Mouse (Mus musculus): ENCODE measurements around the gene Abca8a. TPM values are rescaled to one million over a fixed set of nuclear protein-coding genes. Genes with fewer than 3 reads are reported as not detected.

Abca8a gene
- polyA plus RNA-seq, 1 experiment = not detected

DNA sequence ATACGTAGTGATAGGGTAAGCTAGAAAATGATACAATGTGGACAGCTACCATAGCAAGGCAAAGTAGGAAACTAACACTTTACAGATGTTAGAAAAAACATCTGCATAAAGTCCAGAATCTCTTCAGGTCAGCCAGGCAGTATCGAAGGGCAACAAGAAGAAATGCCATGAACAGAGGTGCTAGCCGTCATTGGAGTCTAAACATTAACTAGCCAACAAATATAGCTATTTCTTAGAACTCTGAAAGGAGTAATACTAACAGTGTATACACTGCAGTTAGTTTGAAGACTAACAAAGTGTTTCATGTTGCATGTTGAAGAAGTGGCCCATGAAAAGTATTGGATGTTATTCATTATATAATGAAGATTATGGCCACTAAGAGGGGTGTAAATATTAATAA lies 23.6 kb downstream of the Abca8a start:
- Histone ChIP-seq H3K27ac (ENCODE audit: insufficient read depth, low read depth, low read length) (no peak overlapping the region), H3K4me3 (ENCODE audit: insufficient read depth, low read depth, low read length) (no peak overlapping the region), H3K4me1 (ENCODE audit: control insufficient read depth, insufficient read depth, low read length) (no peaks in the 10 kb centered on the region)
- WGBS = 85% methylated on average over 3 of the region's 3 CpGs
- TF ChIP-seq CTCF (IDR thresholded peaks at IDR 0.05; ENCODE audit: insufficient read depth, low read depth, low read length) (no peak), POLR2A (IDR thresholded peaks at IDR 0.05; ENCODE audit: insufficient read depth, low read depth, low read length) (no peak)

DNA sequence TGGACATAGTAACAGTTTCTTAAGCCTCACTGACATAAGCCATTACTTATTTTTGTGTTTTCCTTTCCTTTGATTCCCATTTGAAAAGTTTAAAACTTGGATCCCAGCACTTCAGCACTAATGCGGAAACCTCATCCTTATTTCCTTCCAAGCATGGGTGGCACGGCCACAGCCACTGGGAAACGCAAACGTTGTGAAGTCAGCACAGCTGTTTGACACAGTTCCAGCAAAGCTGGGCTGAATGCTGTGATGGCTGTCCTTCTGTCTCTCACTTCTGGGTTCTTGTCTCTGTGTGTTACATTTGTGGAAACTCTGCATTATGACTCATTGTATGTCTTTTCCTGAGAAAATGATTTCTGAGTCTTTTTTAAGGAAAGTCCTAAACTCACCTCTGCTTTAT lies 34.7 kb downstream of the Abca8a start:
- TF ChIP-seq POLR2A (IDR thresholded peaks at IDR 0.05; ENCODE audit: insufficient read depth, low read depth, low read length) = no peak
- 65% methylated on average over 4 of the region's 4 CpGs for WGBS
- Histone ChIP-seq H3K4me3 (ENCODE audit: insufficient read depth, low read depth, low read length) (no peak overlapping the region), H3K27ac (ENCODE audit: insufficient read depth, low read depth, low read length) (no peak overlapping the region), H3K4me1 (ENCODE audit: control insufficient read depth, insufficient read depth, low read length) (no peaks in the 10 kb centered on the region)

GRCm38 (mm10) chr11:110060127-110060526 lies 35.7 kb downstream of the Abca8a start:
- H3K4me3 ChIP-seq (ENCODE audit: insufficient read depth, low read depth, low read length) = no peak overlapping the region
- 85% methylated on average over 2 of the region's 2 CpGs for WGBS
- no peak overlapping the region for H3K27ac ChIP-seq (ENCODE audit: insufficient read depth, low read depth, low read length)
- no peaks in the 10 kb centered on the region for H3K4me1 ChIP-seq (ENCODE audit: control insufficient read depth, insufficient read depth, low read length)
- no peak for TF ChIP-seq POLR2A (IDR thresholded peaks at IDR 0.05; ENCODE audit: insufficient read depth, low read depth, low read length)
- TF ChIP-seq CTCF (IDR thresholded peaks at IDR 0.05; ENCODE audit: insufficient read depth, low read depth, low read length) = no peak

DNA sequence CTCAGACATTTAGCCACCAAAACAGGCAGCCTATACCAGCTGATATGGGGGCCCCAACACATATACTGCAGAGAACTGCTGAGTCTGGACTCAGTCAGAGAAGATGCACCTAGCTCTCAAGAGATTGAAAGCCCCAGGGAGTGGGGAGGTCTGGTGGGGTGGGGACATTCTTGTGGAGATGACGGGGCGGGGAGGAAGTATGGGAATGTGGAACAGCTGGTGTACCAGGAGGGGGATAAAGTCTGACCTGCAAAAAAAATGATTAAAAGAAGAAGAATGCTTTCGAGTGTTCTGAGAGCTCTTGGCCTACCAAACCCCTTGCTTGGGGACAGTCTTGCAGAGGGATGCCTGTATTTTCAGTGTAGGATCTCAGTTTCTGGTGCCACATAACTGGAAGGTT lies 42.1 kb downstream of the Abca8a start:
- TF ChIP-seq CTCF (IDR thresholded peaks at IDR 0.05; ENCODE audit: insufficient read depth, low read depth, low read length) (no peak), POLR2A (IDR thresholded peaks at IDR 0.05; ENCODE audit: insufficient read depth, low read depth, low read length) (no peak)
- no peak overlapping the region for H3K27ac ChIP-seq (ENCODE audit: insufficient read depth, low read depth, low read length)
- H3K4me1 ChIP-seq (ENCODE audit: control insufficient read depth, insufficient read depth, low read length) = no peaks in the 10 kb centered on the region
- 85% methylated on average over 3 of the region's 3 CpGs for WGBS
- H3K4me3 ChIP-seq (ENCODE audit: insufficient read depth, low read depth, low read length) = no peak overlapping the region

DNA sequence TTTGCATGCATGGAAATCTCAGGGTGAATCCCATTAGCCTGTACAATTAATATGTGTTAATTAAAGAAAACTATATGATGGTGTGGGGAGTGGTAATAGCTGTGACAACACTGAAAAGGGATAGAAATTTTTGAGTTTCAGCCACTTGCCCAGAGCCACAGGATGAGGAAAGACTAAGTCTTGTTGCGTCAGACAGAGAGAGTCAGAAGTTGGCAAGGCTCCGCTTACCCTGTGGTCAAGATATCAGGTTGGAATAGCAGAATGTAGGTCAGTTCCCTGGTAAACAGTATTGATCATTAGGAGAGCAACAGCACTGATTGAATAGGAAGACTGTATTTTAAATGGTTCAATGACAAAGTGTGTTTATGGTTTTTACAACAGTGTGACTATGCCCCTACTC lies 58.0 kb downstream of the Abca8a start:
- Histone ChIP-seq H3K4me1 (ENCODE audit: control insufficient read depth, insufficient read depth, low read length) (no peaks in the 10 kb centered on the region), H3K27ac (ENCODE audit: insufficient read depth, low read depth, low read length) (no peak overlapping the region), H3K4me3 (ENCODE audit: insufficient read depth, low read depth, low read length) (no peak overlapping the region)
- TF ChIP-seq CTCF (IDR thresholded peaks at IDR 0.05; ENCODE audit: insufficient read depth, low read depth, low read length) (no peak), POLR2A (IDR thresholded peaks at IDR 0.05; ENCODE audit: insufficient read depth, low read depth, low read length) (no peak)
- 96% methylated on average over 2 of the region's 2 CpGs for WGBS

GRCm38 (mm10) chr11:110028913-110029695 lies 66.7 kb downstream of the Abca8a start:
- TF ChIP-seq CTCF (IDR thresholded peaks at IDR 0.05; ENCODE audit: insufficient read depth, low read depth, low read length) = no peak
- no peak for TF ChIP-seq POLR2A (IDR thresholded peaks at IDR 0.05; ENCODE audit: insufficient read depth, low read depth, low read length)
- no peak overlapping the region for H3K27ac ChIP-seq (ENCODE audit: insufficient read depth, low read depth, low read length)
- no peak overlapping the region for H3K4me3 ChIP-seq (ENCODE audit: insufficient read depth, low read depth, low read length)
- 66% methylated on average over 7 of the region's 7 CpGs for WGBS
- no peaks in the 10 kb centered on the region for H3K4me1 ChIP-seq (ENCODE audit: control insufficient read depth, insufficient read depth, low read length)

GRCm38 (mm10) chr11:110010836-110011546 lies 84.8 kb downstream of the Abca8a start:
- 86% methylated on average over 2 of the region's 2 CpGs for WGBS
- TF ChIP-seq POLR2A (IDR thresholded peaks at IDR 0.05; ENCODE audit: insufficient read depth, low read depth, low read length) (no peak), CTCF (IDR thresholded peaks at IDR 0.05; ENCODE audit: insufficient read depth, low read depth, low read length) (no peak)
- no peak overlapping the region for H3K4me3 ChIP-seq (ENCODE audit: insufficient read depth, low read depth, low read length)
- H3K4me1 ChIP-seq (ENCODE audit: control insufficient read depth, insufficient read depth, low read length) = no peaks in the 10 kb centered on the region
- H3K27ac ChIP-seq (ENCODE audit: insufficient read depth, low read depth, low read length) = no peak overlapping the region

DNA sequence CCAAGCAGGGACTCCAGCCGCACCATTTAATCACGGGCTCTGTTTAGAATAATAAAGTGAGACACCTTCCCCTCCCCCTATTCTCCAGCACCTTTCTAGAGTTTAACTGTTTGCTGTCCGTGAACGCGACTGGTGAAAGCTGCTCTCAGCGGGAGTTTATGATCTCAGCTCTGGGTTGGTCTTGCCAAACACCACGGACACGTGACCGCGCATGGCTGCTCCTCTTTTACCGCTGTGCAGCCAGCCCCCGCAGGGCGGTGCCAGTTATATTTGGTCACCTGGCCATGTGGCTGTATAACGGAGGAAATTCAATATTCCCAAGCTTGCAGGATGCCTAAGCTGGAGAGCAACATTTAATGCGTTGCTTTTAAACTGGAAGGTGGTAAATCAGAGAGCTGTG lies 100.2 kb downstream of the Abca8a start, which contains the start of gene Abca8b:
Gene Abca8b, minus strand, starts transcription at position 222 of the 400 bp plus-strand sequence.
- TF ChIP-seq POLR2A (IDR thresholded peaks at IDR 0.05; ENCODE audit: insufficient read depth, low read depth, low read length) = peak; percentile 15; the same call in 1 of the 2 replicates
- TF ChIP-seq CTCF (IDR thresholded peaks at IDR 0.05; ENCODE audit: insufficient read depth, low read depth, low read length) = no peak
- H3K4me3 ChIP-seq (ENCODE audit: insufficient read depth, low read depth, low read length) = peak within 1 kb of the TSS; percentile 49
- under 1% methylated on average over 15 of the region's 15 CpGs for WGBS

DNA sequence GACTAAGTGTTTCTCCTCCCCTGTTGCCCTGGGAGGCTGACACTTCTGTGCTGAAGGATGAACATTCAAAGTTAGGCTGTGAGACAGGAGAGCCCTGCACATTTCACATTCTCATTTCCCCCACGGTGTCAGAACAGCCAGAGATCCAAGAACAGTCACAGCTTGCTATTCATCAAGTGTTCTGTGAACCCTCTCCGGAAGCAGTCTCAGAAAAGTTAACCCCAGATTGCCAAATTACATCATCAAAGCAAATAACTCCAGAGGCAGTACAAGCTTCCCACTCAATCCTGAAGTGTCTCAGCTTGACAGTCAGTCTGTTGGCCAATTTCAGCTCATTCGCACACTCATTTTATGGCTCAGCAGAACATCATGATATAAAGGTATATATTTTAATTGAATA lies 100.8 kb downstream of the Abca8a start:
- Histone ChIP-seq H3K27ac (ENCODE audit: insufficient read depth, low read depth, low read length) (no peak overlapping the region), H3K4me1 (ENCODE audit: control insufficient read depth, insufficient read depth, low read length) (peaks cover 3% of the 10 kb centered on the region; the same call in 1 of the 2 replicates), H3K4me3 (ENCODE audit: insufficient read depth, low read depth, low read length) (peak overlapping the region; percentile 19)
- TF ChIP-seq CTCF (IDR thresholded peaks at IDR 0.05; ENCODE audit: insufficient read depth, low read depth, low read length) (no peak), POLR2A (IDR thresholded peaks at IDR 0.05; ENCODE audit: insufficient read depth, low read depth, low read length) (no peak)
- WGBS = 2% methylated on average over 3 of the region's 3 CpGs

More for the DNA sequence above, 100.2 kb downstream of the Abca8a start, which contains the start of gene Abca8b:
- H3K4me1 ChIP-seq (ENCODE audit: control insufficient read depth, insufficient read depth, low read length) = peaks cover 3% of the 10 kb centered on the region; the same call in 1 of the 2 replicates
- H3K27ac ChIP-seq (ENCODE audit: insufficient read depth, low read depth, low read length) = no peak within 1 kb of the TSS

Data from olfactory bulb, adult 2 months (tissue).